Mouse (Mus musculus) bone marrow macrophage, adult 2 months (primary cell): ENCODE measurements around the gene Btn1a1.

Experiments used
- CTCF ChIP-seq: IDR thresholded peaks from 2 replicates; pipeline ENCODE4 v1.5.1; 2012; ENCODE audit warnings: low read depth, mild to moderate bottlenecking, low read length, moderate library complexity
- POLR2A ChIP-seq: IDR thresholded peaks from 2 replicates; pipeline ENCODE4 v1.6.1; 2012; ENCODE audit warnings: mild to moderate bottlenecking, low read depth, low read length, borderline replicate concordance

- TF ChIP-seq POLR2A (no peak), CTCF (no peak)
Observed at GRCm38 (mm10) chr13:23429771-23430380, 35.8 kb downstream of the Btn1a1 start.
